Mouse (Mus musculus) embryo, embryonic 11 days (tissue): Measurements from ENCODE around the gene Bmp6.

Experiments used
- DNase-seq: peaks from one replicate; pipeline ENCODE4 v3.0.0-alpha.2; 2015

Gene Bmp6

DNA sequence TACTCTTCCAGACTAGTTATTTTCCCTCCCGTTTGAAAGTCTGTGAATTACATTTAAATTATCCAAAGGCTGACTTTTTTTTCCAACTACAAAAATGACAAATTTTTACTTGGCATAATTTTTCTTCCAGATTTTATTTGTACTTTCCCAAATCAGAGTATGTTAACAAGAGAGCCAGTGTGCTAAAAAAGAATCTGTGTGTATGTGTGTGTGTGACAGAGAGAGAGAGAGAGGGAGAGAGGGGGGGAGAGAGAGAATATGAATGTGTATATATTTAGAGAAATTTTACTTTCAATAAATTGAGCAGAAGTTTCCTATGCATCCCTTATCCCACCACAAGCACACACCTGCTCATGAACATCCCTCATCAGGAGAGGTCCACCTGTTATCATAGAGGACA is 9.4 kb downstream of the Bmp6 start:
- DNase-seq: no peak

- no peak for DNase-seq
Observed at GRCm38 (mm10) chr13:38359045-38359444, 14.1 kb downstream of the Bmp6 start.

- DNase-seq: no peak
Observed at GRCm38 (mm10) chr13:38362751-38363150, 17.8 kb downstream of the Bmp6 start.

GRCm38 (mm10) chr13:38363869-38364268 is 19.0 kb downstream of the Bmp6 start:
- DNase-seq: no peak

DNA sequence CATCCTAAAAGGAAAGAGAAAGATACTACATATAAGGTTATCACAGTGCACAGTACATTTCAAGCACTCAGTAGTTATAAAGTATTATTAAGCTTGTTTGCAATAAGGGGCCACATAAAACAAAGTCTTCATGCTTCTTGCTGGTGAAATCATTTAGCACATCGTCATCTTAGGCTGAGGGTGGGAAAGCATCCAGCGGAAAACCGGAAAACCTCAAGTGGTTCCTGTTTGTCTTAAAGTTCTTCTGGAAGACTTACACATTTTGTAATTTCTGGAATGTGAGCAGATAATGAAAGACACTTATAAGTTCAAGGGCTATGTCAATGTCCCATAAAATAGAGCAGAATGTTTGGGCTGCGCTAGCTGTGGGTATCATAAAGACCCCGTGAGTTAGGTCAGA is 24.7 kb downstream of the Bmp6 start:
- no peak for DNase-seq

DNA sequence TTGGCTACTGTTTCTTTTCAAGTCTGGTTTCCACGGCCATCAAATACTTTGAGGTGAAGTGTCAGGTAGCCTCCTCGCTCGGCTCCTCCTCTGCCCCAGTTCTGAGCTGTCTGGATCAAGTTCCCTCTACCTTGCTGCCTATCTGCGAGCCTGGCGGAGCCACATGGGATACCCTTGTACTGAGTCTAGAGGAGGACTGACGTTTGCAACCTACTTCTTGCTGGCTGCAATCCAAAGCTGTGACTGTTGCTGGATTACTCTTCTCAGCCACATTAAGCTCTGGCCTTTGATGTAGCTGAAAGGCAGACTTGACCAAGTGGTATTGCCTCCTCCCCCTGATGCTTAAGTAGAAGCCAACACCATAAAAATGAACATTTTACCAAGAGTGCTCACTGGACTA is 31.2 kb downstream of the Bmp6 start:
- DNase-seq: no peak

DNA sequence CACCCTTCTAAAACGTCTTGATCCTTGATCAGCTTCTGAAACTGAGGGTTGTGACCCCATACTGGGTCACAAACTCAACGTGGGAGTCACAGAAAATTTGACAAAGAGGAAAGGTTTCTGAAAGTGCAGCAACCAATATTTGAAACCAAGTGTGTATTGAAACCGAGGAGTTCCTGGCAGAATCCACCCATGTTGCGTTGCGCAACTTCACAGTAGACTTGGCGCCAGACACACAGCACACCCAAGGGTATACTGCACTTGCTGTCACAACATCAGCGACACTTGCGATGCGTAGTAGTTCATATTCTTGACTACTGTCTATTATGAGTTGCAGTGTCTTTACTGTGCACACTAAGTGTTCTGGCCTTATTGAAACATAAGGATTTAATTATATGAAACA is 32.4 kb downstream of the Bmp6 start:
- no peak for DNase-seq

DNA sequence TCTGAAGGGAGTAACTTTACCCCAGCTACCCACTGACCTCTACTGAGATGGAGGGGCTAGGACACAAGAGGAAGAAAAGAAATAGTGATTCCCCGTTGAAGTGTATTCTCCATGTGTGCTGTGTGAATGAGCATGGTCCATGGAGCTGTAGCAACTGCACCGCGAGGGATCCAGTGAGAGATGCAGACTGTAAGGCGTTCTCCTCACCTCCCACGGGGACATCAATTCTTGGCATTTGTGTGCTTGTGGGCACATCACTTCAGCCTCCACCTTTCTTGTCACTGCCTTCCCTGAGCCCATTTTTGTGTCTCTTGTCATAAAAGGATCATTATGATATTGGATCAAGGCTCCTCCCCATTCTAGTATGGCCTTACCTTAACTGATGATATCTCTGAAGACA is 34.9 kb downstream of the Bmp6 start:
- DNase-seq: no peak

DNA sequence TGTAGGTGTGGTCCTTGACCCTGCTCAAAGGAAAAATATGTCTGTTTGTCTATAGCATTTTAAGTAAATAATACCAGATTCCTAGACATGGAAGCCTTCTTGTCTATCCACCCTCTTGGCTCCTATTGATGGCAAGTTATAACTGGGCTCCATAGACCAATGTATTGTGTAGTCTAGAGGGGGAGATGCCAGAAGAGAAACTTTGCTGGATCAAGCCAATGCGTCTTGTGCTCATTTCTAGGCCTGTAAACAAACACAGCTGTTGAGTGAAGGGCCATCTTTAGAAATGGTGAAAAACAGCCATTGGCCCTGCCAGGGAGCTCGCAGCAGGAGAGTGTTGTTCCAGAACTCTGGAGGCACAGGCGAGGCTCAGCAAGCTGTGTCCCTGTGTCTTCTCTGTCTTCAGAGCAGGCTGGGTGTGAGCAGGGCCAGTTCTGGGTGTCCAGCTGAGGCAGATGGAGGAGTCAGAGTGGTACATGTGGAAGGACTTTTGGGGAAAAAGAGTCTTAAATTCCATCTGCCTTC is 41.2 kb downstream of the Bmp6 start:
- no peak for DNase-seq

- DNase-seq: no peak
Observed at GRCm38 (mm10) chr13:38387453-38388040, 42.6 kb downstream of the Bmp6 start.

- no peak for DNase-seq
Observed at GRCm38 (mm10) chr13:38393444-38393843, 48.5 kb downstream of the Bmp6 start.

DNA sequence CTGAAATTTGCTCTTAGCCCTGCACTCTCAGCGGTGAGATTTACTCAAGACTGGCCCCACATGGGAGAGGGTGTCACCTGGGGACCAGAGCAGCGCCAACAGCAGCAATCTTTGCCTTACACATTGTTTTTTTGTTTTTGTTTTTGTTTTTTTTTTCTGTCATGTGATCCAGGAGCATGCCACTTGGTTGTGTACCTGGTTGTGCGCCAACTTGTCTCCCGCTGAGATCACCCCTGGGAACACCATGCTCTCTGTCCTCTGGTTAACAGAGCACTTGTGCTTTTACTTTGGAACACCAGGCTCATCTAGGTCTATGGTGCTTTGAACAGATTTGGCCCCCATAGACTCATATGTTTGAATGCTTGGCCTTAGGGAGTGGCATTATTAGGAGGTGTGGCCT is 50.1 kb downstream of the Bmp6 start:
- no peak for DNase-seq

DNA sequence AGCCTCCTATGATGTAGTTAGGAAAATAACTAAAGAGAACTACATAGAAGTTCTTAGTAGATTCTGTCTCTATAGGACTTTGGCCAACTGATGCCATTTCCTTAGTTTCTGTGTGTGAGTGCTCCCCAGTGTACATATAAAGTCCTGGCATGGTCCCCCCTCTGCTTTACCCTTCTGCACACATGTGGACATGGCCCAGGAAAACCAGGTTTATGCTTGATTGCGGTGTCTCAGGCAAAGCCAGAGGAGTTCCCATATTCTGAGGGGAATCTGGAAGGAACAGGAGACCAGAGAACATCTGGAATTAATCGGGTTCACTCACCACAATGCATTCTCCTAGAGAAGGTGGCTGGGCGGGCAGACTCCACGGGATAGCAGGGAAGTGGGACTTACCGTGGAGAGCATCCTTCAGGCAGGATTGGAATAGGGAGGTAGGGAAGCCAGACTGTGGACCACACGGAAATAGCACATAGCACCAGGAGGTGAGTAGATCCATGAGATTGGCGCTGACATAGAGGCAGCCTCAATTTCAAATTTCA is 52.2 kb downstream of the Bmp6 start:
- DNase-seq: peak; percentile 43

GRCm38 (mm10) chr13:38398658-38399057 is 53.8 kb downstream of the Bmp6 start:
- no peak for DNase-seq

GRCm38 (mm10) chr13:38400662-38401061 is 55.8 kb downstream of the Bmp6 start:
- no peak for DNase-seq

- peak; percentile 34 for DNase-seq
Observed at GRCm38 (mm10) chr13:38407611-38408315, 62.9 kb downstream of the Bmp6 start.

DNA sequence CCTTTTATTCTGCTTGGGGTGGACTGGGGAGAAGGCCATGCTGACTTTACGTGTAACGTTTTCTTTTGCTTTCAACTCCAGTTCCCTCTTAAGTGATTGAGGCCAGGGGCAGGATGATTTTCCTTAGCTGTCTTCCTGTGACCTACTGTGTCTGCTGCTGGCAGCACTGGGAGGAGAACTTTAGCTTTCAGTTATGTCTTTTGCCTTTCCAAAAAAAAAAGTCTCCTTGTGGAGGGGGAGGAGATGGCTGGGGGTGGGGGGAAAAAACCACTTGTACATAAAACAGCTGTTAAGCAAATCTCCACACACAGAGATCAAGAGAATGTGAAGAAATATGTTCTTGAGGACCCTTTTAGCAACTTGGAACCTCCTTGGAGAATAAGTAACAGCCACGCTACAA is 63.7 kb downstream of the Bmp6 start:
- no peak for DNase-seq

DNA sequence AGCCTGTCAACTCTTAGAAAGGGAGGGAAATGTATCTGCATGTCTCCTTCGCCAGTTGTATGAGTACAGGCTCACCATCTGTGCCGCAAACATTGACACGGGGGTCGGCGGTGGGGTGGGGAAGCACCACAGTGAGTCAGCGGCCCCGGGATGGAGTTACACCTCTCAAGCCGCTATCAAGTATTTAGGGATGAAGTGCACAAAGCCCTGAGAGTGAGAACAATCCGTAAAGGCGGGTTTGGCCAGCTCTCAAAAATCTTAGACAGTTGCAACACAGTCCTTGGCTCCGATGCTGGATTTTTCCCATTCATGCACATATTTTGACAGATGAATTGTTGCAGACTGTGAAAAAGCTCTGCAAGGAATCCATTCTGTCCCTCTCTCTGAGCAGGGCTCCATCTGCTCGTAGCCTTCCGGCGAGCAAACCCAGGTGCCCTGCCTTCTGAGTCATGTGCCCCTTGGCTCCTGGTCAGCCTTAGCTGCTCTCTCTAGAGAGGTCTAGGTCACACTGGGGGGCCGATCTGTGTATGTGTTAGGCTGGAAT is 65.5 kb downstream of the Bmp6 start:
- peak; percentile 47 for DNase-seq

GRCm38 (mm10) chr13:38419781-38420180 is 74.9 kb downstream of the Bmp6 start:
- DNase-seq: no peak

GRCm38 (mm10) chr13:38422491-38422890 is 77.6 kb downstream of the Bmp6 start:
- no peak for DNase-seq

DNA sequence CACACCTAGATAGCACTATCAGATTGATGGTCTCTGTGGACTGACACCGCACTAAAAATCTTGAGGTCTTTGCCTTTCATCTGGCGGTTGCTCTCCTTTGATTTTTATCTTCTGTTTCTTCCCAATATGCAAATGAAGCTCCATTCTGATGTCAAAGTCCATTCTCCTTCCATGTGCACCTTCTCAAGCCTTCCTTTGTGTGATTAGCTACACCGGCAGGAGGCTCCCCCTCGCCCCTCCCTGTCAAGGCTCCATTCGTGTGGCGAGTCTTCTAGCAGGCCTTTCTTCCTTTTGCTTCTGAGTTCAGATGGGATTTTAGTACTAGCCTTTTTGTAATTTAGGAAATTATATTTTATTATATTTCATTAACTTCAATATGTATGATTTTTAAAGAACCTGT is 80.4 kb downstream of the Bmp6 start:
- DNase-seq: no peak

DNA sequence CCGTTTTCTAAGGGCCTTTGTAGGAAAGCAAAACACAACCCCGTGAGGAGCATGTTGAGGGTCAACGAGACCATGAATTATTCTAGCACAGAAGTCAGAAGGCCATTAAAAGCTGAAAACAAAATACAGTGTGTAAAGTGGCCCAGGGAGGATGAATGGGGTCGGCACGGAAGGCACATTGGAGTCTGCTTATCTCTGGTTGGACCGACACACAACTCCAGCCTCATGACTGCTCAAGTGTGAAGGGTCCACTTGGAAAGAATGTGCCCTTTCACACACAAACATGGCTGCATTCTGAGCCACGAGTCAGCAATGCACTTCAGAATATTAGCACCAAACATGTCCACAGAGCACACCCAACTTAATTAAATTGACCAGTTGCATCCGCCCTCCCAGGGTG is 84.8 kb downstream of the Bmp6 start:
- no peak for DNase-seq

GRCm38 (mm10) chr13:38430075-38430474 is 85.2 kb downstream of the Bmp6 start:
- no peak for DNase-seq

GRCm38 (mm10) chr13:38434831-38435230 is 89.9 kb downstream of the Bmp6 start:
- DNase-seq: no peak
